Mouse (Mus musculus) embryo, embryonic 10.5 days (tissue): Measurements from ENCODE around the gene Fam89a.
A peak's percentile ranks its signal among the peaks of the same experiment; 100 is the strongest.

Experiments used
- DNase-seq: peaks from one replicate; pipeline ENCODE4 v3.0.0-alpha.2; 2015; ENCODE audit warnings: low spot score

Fam89a gene

GRCm38 (mm10) chr8:124752325-124752862 is 762 bp upstream of the Fam89a start:
- DNase-seq, result no peak

- peak; percentile 36 for DNase-seq
Observed at GRCm38 (mm10) chr8:124751191-124751590, 441 bp downstream of the Fam89a start.

GRCm38 (mm10) chr8:124746661-124747060 is 5.0 kb downstream of the Fam89a start:
- DNase-seq, result no peak

- DNase-seq, result peak; percentile 42
Observed at GRCm38 (mm10) chr8:124739268-124739667, 12.4 kb downstream of the Fam89a start.

- no peak for DNase-seq
Observed at GRCm38 (mm10) chr8:124735371-124735911, 16.2 kb downstream of the Fam89a start.

- no peak for DNase-seq
Observed at GRCm38 (mm10) chr8:124732828-124733227, 18.8 kb downstream of the Fam89a start.

- no peak for DNase-seq
Observed at GRCm38 (mm10) chr8:124724301-124724700, 27.3 kb downstream of the Fam89a start.

GRCm38 (mm10) chr8:124721862-124722515 is 29.6 kb downstream of the Fam89a start, which contains the start of the genes Ttc13 and Arv1:
Gene Ttc13, minus strand, starts transcription at chr8:124721983.
Gene Arv1, plus strand, starts transcription at chr8:124722139.
- peak; percentile 97 for DNase-seq

- peak; percentile 23 for DNase-seq
Observed at GRCm38 (mm10) chr8:124720938-124721861, 30.4 kb downstream of the Fam89a start.

GRCm38 (mm10) chr8:124720133-124720532 is 31.5 kb downstream of the Fam89a start:
- no peak for DNase-seq

GRCm38 (mm10) chr8:124715736-124716135 is 35.9 kb downstream of the Fam89a start:
- no peak for DNase-seq

- DNase-seq, result no peak
Observed at GRCm38 (mm10) chr8:124713207-124713606, 38.4 kb downstream of the Fam89a start.

- DNase-seq, result no peak
Observed at GRCm38 (mm10) chr8:124705823-124706222, 45.8 kb downstream of the Fam89a start.

- no peak for DNase-seq
Observed at GRCm38 (mm10) chr8:124704376-124704775, 47.3 kb downstream of the Fam89a start.

- DNase-seq, result no peak
Observed at GRCm38 (mm10) chr8:124703526-124703925, 48.1 kb downstream of the Fam89a start.

GRCm38 (mm10) chr8:124702183-124702582 is 49.4 kb downstream of the Fam89a start:
- DNase-seq, result no peak

GRCm38 (mm10) chr8:124701023-124701422 is 50.6 kb downstream of the Fam89a start:
- DNase-seq, result no peak

GRCm38 (mm10) chr8:124700271-124700670 is 51.4 kb downstream of the Fam89a start:
- DNase-seq, result no peak

GRCm38 (mm10) chr8:124695424-124696100 is 56.1 kb downstream of the Fam89a start:
- DNase-seq, result no peak

- no peak for DNase-seq
Observed at GRCm38 (mm10) chr8:124691706-124692105, 59.9 kb downstream of the Fam89a start.
